ENCODE assay signal across 1 mouse cellular context in genomic region chr4:44981974-44982287, GRCm38 (mm10).
TF ChIP-seq lines count a peak whose summit lies in the region.

No protein-coding gene starts in this region.

TF ChIP-seq in MEL, 35 proteins besides CTCF, POLR2A, EP300 and RAD21 (continued from another document):
- TF ChIP-seq MEF2A (IDR thresholded peaks at IDR 0.05; ENCODE audit: extremely low read depth, insufficient replicate concordance, low read depth, low read length, poor library complexity, severe bottlenecking) (no peak), MAFK (IDR thresholded peaks at IDR 0.05; ENCODE audit: borderline replicate concordance, low read depth, low read length) (no peak), ZNF384 (IDR thresholded peaks at IDR 0.05; ENCODE audit: low read depth, low read length) (no peak), KAT2A (conservative IDR thresholded peaks at IDR 0.05; ENCODE audit: low read depth, low read length) (no peak), MYC (IDR thresholded peaks at IDR 0.05; ENCODE audit: low read depth, low read length) (no peak), ZC3H11A (IDR thresholded peaks at IDR 0.05; ENCODE audit: low read depth, low read length) (no peak)
